Mouse (Mus musculus) hindbrain, embryonic 12.5 days (tissue): ENCODE measurements at regions not wholly inside any gene's neighbourhood (a gene's known extent, or its start where the extent isn't known, plus 50 kb on each side); places are given as distances from the start of the nearest gene placed in this dataset. TPM values are rescaled to one million over a fixed set of nuclear protein-coding genes. Genes with fewer than 3 reads are reported as not detected.
"Not testable (repeated sequence)": the region's sequence is repeated elsewhere in the genome, so short reads cannot be mapped to it uniquely, and the experiment has no call there.

Experiments used
- ATAC-seq: fragments of 200-750 bp; cut with Nextera tagmentation; 2 replicates; pipeline ENCODE4 v1.8.0; 2017; ENCODE audit warnings: moderate TSS enrichment; ENCODE audit not compliant: low FRiP score
- H3K27ac ChIP-seq: fragments of 300-500 bp; sonication (generic); 2 replicates; pipeline ENCODE4 v1.5.1; 2016; ENCODE audit warnings: mild to moderate bottlenecking
- H3K27me3 ChIP-seq: fragments of 300-500 bp; sonication (generic); 2 replicates; pipeline ENCODE4 v1.6.1; 2016; ENCODE audit warnings: mild to moderate bottlenecking
- H3K36me3 ChIP-seq: fragments of 300-500 bp; sonication (generic); 2 replicates; pipeline ENCODE4 v1.6.1; 2016; ENCODE audit warnings: mild to moderate bottlenecking
- H3K4me1 ChIP-seq: fragments of 300-500 bp; sonication (generic); 2 replicates; pipeline ENCODE4 v1.6.1; 2016
- H3K4me2 ChIP-seq: fragments of 300-500 bp; sonication (generic); replicated peaks from 2 replicates; pipeline ENCODE4 v1.6.1; 2016; ENCODE audit warnings: mild to moderate bottlenecking
- H3K4me3 ChIP-seq: fragments of 300-500 bp; sonication (generic); 2 replicates; pipeline ENCODE4 v1.5.1; 2016; ENCODE audit warnings: mild to moderate bottlenecking
- H3K9ac ChIP-seq: fragments of 300-500 bp; sonication (generic); 2 replicates; pipeline ENCODE4 v1.6.1; 2016; ENCODE audit warnings: mild to moderate bottlenecking, moderate library complexity
- H3K9me3 ChIP-seq: fragments of 300-500 bp; sonication (generic); replicated peaks from 2 replicates; pipeline ENCODE4 v1.6.1; 2016; ENCODE audit warnings: mild to moderate bottlenecking
- WGBS: fragments of 180-500 bp; shearing (Covaris S2); methylation state at CpG from one replicate; pipeline ENCODE4 v1.1.7; 2016; 5-methylcytosine and 5-hydroxymethylcytosine counted together
- microRNA-seq: library from miRNA; unstranded; fragments of <30 nt; microRNA quantifications from one replicate; pipeline ENCODE4, GENCODE M21; 2017

DNA sequence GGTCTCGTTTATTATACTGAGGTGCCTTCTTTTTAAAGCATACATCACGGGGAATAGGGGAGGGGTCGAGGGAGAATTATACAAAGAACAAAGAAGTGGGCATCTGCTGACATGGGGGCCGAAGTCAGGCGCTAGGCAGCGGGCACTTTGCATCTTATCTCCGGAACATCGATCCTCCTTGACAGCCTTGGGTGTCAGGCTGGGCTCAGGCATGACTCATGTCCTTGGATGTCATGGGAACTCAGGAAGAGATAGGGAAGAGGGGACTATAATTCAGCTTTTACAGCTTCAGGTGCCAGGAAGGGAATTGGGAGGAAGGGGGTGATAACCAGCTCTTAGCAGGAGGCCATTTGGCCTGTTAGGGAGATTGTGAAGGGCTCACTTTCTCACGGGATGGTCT is 88.3 kb upstream of the Pou1f1 start:
- not testable (repeated sequence) for H3K27ac ChIP-seq, ATAC-seq, H3K4me2 ChIP-seq, H3K4me1 ChIP-seq, H3K9me3 ChIP-seq, H3K36me3 ChIP-seq, H3K9ac ChIP-seq, H3K4me3 ChIP-seq, H3K27me3 ChIP-seq
- WGBS = 84% methylated on average over 9 of the region's 9 CpGs

DNA sequence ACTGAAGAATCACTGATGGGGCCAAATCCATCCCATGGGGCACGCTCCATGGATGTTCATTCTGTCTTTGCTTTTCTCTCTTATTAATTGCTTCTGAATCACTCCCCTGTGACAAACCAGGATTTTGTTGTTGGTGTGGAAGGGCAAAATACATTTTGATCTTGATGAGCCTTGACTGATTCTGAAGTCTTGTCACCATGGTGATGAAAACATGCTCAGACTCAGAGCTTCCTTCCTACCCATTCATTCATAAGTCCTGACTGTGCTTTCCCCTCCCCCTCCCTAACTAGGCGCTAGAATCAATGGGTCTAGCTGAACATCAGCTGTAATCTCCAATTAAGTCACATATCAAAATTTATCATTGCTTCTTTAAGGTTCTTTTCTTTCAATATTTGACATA is 84.2 kb upstream of the Pou1f1 start:
- Histone ChIP-seq H3K27me3 (no peaks in the 10 kb centered on the region), H3K4me2 (no peak overlapping the region), H3K4me3 (no peak overlapping the region), H3K27ac (no peak overlapping the region), H3K4me1 (no peaks in the 10 kb centered on the region), H3K9me3 (no peaks in the 10 kb centered on the region), H3K9ac (no peak overlapping the region), H3K36me3 (no peaks in the 10 kb centered on the region)
- WGBS = 53% methylated on average over 2 of the region's 2 CpGs
- peak; percentile 66; the same call in 1 of the 2 replicates for ATAC-seq

DNA sequence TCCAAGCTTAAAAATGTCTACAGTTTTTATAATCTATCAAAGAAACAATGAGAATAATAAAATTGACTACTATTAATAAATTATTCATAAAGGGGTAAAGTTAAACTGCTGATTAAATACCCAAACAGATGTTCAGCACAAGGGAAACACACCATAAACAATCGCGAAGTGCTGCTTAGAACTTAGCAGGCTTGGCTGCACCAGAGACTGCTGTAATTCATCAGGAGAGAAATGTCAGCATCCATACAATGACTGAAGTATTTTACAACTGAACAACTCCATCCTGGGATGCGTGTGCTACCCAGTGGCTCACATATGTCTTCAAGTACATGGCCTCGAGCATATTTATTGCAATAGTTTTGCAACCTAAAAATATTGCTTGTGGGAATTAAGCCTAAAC is 78.4 kb upstream of the Pou1f1 start:
- H3K27me3 ChIP-seq = no peaks in the 10 kb centered on the region
- H3K9me3 ChIP-seq = no peaks in the 10 kb centered on the region
- no peak overlapping the region for H3K4me3 ChIP-seq
- WGBS = 69% methylated on average over 4 of the region's 4 CpGs
- H3K9ac ChIP-seq = no peak overlapping the region
- no peak overlapping the region for H3K27ac ChIP-seq
- H3K4me1 ChIP-seq = no peaks in the 10 kb centered on the region
- H3K4me2 ChIP-seq = no peak overlapping the region
- no peak for ATAC-seq
- H3K36me3 ChIP-seq = no peaks in the 10 kb centered on the region

DNA sequence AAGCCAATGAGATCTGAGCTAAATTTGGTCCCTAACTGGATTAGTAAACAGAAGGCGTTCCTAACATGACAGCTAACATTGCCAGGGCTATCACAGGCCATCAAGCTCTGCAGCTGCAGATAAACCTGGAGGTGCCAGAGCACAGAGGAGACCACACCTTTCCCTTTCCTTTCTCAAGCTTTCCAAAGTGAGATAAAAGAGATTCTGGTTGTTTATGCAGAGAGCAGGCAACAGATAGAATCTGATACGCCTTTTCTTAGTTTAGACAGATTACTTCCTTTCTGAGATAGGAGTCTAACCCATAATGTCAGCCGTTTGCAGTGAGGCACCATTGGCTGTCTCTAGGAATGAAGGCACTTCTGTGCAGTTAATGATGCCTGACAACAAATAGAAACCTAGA is 71.5 kb upstream of the Pou1f1 start:
- Histone ChIP-seq H3K36me3 (no peaks in the 10 kb centered on the region), H3K4me2 (no peak overlapping the region), H3K4me3 (no peak overlapping the region), H3K9me3 (no peaks in the 10 kb centered on the region), H3K27ac (no peak overlapping the region), H3K9ac (no peak overlapping the region), H3K27me3 (no peaks in the 10 kb centered on the region), H3K4me1 (no peaks in the 10 kb centered on the region)
- WGBS = 74% methylated on average over 3 of the region's 3 CpGs
- ATAC-seq = no peak

DNA sequence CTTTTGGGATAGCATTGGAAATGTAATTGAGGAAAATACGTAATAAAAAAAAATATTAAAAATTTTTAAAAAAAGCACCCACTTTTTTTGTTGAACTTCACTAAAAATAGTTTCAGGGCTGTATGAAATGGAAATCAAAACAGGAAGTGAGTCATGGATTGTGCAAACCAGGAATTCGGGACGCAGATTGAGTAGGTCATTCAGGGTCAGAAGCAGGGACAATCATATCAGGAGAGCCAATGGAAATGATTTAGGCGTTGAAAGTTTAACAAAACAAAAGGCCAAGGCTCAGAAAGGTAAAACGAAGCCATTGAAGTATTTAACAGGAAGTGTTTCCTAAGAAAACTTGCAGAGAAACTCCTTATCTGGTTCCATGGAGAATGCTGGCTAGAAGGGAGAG is 69.6 kb upstream of the Pou1f1 start:
- no peak overlapping the region for H3K4me2 ChIP-seq
- H3K9me3 ChIP-seq = no peaks in the 10 kb centered on the region
- no peak for ATAC-seq
- H3K36me3 ChIP-seq = no peaks in the 10 kb centered on the region
- H3K4me1 ChIP-seq = no peaks in the 10 kb centered on the region
- 70% methylated on average over 5 of the region's 5 CpGs for WGBS
- H3K27ac ChIP-seq = no peak overlapping the region
- H3K9ac ChIP-seq = no peak overlapping the region
- H3K4me3 ChIP-seq = no peak overlapping the region
- H3K27me3 ChIP-seq = no peaks in the 10 kb centered on the region

DNA sequence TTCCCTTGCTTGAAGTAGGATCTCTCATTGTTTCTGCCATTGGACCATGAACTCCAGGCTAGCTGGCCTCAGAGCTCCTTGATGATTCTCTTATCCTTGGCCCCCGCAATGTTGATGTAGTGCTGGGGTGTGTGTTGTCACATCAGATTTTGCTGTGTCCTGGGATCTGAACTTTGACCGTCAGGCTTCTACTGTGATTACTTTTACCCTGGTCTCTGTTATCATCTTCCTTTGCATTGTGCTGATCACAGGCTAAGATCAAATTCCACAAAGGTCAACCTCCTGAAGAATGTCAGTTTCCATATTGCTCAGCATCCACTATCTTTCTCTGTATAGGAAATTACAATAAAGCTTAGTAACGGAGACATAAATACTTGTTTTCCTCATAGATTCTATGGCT is 68.4 kb upstream of the Pou1f1 start:
- Histone ChIP-seq H3K27me3 (no peaks in the 10 kb centered on the region), H3K9ac (no peak overlapping the region), H3K4me2 (no peak overlapping the region), H3K4me3 (no peak overlapping the region), H3K27ac (no peak overlapping the region), H3K36me3 (no peaks in the 10 kb centered on the region), H3K4me1 (no peaks in the 10 kb centered on the region), H3K9me3 (no peaks in the 10 kb centered on the region)
- ATAC-seq = no peak
- WGBS = 87% methylated on average over 3 of the region's 3 CpGs

DNA sequence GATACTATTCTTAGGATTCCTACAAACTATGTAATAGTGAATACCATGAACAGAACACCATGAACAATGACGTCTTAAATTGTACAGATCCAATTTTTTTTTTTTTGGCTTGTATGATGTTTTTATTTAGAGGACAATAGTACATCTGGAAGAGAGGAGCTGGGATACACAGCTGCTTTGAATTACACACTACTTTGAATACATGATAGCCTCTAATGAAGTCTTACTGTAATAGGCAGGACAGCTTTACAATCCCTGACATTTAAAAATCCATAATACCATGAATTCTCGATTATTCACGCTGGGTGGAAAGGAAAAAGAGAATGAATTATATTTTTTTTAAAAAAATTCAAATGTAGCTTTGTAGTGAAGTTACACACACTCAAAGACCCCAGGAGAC is 63.4 kb upstream of the Pou1f1 start:
- WGBS = 44% methylated on average over 1 of the region's 3 CpGs
- not testable (repeated sequence) for H3K4me3 ChIP-seq, H3K36me3 ChIP-seq, H3K4me2 ChIP-seq, H3K27ac ChIP-seq, H3K9ac ChIP-seq, H3K9me3 ChIP-seq, ATAC-seq, H3K27me3 ChIP-seq, H3K4me1 ChIP-seq

DNA sequence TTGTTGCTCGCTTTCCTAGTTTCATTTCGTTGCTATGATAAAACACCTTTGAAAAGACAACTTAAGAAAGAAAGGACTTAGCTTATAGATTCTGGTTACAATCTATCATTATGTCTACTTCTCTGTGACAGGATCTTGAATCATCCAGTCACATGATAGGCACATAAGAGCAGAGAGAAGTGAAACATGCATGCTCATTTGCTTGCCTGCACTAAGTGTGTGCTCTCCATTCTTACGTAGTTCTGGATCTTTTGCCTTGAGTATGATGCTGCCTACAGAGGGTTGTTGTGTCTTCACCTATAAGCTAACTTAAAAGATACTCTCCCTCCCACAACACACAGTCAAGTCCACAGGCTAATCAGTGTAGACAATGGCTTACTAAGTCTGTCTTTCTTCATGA is 62.1 kb upstream of the Pou1f1 start:
- 87% methylated on average over 3 of the region's 3 CpGs for WGBS
- Histone ChIP-seq H3K4me3 (no peak overlapping the region), H3K9me3 (no peaks in the 10 kb centered on the region), H3K36me3 (no peaks in the 10 kb centered on the region), H3K9ac (no peak overlapping the region), H3K4me2 (no peak overlapping the region), H3K27me3 (no peaks in the 10 kb centered on the region), H3K27ac (no peak overlapping the region), H3K4me1 (no peaks in the 10 kb centered on the region)
- ATAC-seq = no peak

DNA sequence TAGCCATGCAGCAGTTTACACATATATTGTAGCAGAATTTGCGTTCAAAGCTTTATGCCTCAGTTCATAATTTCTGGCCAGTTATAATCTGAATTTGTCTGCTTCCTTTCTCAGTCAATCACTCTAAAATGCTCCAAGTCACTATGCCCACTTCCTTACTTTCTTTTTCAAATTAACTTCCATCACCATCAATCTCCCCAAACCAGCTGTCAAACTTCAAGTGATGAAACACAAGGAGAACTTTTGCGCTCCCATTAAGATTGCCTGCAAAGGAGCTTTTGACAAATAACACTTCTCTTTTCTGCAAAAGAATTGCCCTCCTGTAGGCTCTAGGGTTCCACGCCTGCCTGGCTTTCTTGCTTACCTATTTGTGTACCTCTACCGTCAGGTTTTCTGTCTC is 50.6 kb upstream of the Pou1f1 start:
- 77% methylated on average over 4 of the region's 4 CpGs for WGBS
- H3K4me1 ChIP-seq = no peaks in the 10 kb centered on the region

More for the DNA sequence above, 50.6 kb upstream of the Pou1f1 start:
- Histone ChIP-seq H3K36me3 (no peaks in the 10 kb centered on the region), H3K9ac (no peak overlapping the region), H3K27me3 (no peaks in the 10 kb centered on the region), H3K9me3 (0 out of 2 replicates have a peak, but pooled peaks cover 5% of the 10 kb centered on the region), H3K4me3 (no peak overlapping the region), H3K27ac (no peak overlapping the region), H3K4me2 (no peak overlapping the region)
- ATAC-seq = no peak

Small RNAs in the stretch of these regions (microRNA-seq; reads per million reads assigned to microRNA genes)
- not detected for gene Gm23659
